In the genomic region with DNA sequence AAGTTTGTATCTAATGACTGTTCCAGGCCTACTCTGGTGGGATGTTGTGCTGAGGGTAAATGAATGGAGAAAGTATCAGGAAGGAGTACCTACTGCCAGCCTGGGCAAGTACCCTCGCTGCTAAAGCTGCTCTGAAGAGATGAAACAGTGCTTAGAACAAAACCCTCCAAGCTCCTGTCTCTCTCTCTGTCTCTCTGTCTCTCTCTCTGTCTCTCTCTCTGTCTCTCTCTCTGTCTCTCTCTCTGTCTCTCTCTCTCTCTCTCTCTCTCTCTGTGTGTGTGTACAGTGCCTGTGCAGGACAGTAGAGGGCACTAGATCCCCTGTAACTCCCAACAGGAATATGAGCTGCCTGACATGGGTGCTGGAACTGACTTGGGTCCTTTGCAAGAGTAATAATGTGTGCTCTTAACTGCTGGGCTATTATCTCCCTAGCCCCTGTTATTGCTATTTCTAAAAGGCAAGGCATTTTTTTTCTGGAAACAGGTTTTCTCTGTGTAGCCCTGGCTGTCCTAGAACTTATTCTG, we compare ENCODE assay signal across 8 mouse cellular contexts. TPM values are rescaled to one million over a fixed set of nuclear protein-coding genes. Genes with fewer than 3 reads are reported as not detected.
DNase-seq lines count a peak whose midpoint lies in the region; ATAC-seq and TF ChIP-seq lines count a peak whose summit lies in the region.

No protein-coding gene starts in this region.

- TF ChIP-seq CTCF in lung, embryonic 14.5 days (IDR thresholded peaks at IDR 0.05; ENCODE audit: low read depth), result peak; percentile 54; the same call in 1 of the 2 replicates

- peak overlapping the region; percentile 98; the same call in 1 of the 2 replicates for H3K4me3 ChIP-seq in lung, embryonic 14.5 days (ENCODE audit: low read depth, low read length)
- no peak overlapping the region for H3K4me3 ChIP-seq in midbrain, embryonic 14.5 days (replicated peaks; ENCODE audit: low read depth, low read length)

- peak overlapping the region; percentile 74 for H3K4me2 ChIP-seq in lung, embryonic 14.5 days
- H3K4me2 ChIP-seq in midbrain, embryonic 14.5 days (ENCODE audit: low read length), result peak overlapping the region; percentile 86

- WGBS in lung, embryonic 14.5 days, result 92% methylated on average over 1 of the region's 1 CpGs
- 71% methylated on average over 1 of the region's 1 CpGs for WGBS in midbrain, embryonic 14.5 days

- DNase-seq in lung, embryonic 14.5 days, result peak; percentile 53
- no peak for DNase-seq in lung, adult 18-20 months
- peak; percentile 76 for DNase-seq in brain, adult 2 months (ENCODE audit: low read depth, low spot score)
- peak; percentile 54 for DNase-seq in induced T-regulatory cell, adult 2 months (ENCODE audit: low read depth)
- DNase-seq in midbrain, embryonic 14.5 days, result peak; percentile 41
- DNase-seq in layer of hippocampus, postnatal 25 days (ENCODE audit: extremely low spot score in 1 of 2, low spot score in 1 of 2), result no peak
- no peak for DNase-seq in right cerebral cortex, postnatal 14 days

- H3K4me1 ChIP-seq in lung, embryonic 14.5 days (ENCODE audit: insufficient read depth), result peaks cover 9% of the 10 kb centered on the region; the same call in 1 of the 2 replicates
- H3K4me1 ChIP-seq in midbrain, embryonic 14.5 days (ENCODE audit: control insufficient read depth, insufficient read depth, low read length), result peaks cover 5% of the 10 kb centered on the region

- H3K36me3 ChIP-seq in lung, embryonic 14.5 days (ENCODE audit: insufficient read depth), result peaks cover 40% of the 10 kb centered on the region
- H3K36me3 ChIP-seq in midbrain, embryonic 14.5 days (ENCODE audit: control insufficient read depth, insufficient read depth, low read length), result peaks cover 33% of the 10 kb centered on the region

- no peak overlapping the region for H3K9ac ChIP-seq in lung, embryonic 14.5 days
- no peak overlapping the region for H3K9ac ChIP-seq in midbrain, embryonic 14.5 days (replicated peaks; ENCODE audit: low read length)

- no peak overlapping the region for H3K27ac ChIP-seq in lung, embryonic 14.5 days (ENCODE audit: low read depth)
- H3K27ac ChIP-seq in midbrain, embryonic 14.5 days (replicated peaks; ENCODE audit: low read depth, low read length), result no peak overlapping the region

- no peak for ATAC-seq in lung, embryonic 14.5 days (ENCODE audit: insufficient read depth)
- no peak for ATAC-seq in midbrain, embryonic 14.5 days (ENCODE audit: low FRiP score, low TSS enrichment)
- no peak for ATAC-seq in monocyte, adult 5-6 weeks (replicated peaks; ENCODE audit: insufficient number of reproducible peaks, low FRiP score, low TSS enrichment, poor library complexity, severe bottlenecking)

- no peaks in the 10 kb centered on the region for H3K27me3 ChIP-seq in lung, embryonic 14.5 days (ENCODE audit: insufficient read depth, low read length)
- H3K27me3 ChIP-seq in midbrain, embryonic 14.5 days (ENCODE audit: control insufficient read depth, insufficient read depth, low read length), result no peaks in the 10 kb centered on the region

- H3K9me3 ChIP-seq in lung, embryonic 14.5 days (ENCODE audit: low read depth, low read length), result no peaks in the 10 kb centered on the region
- no peaks in the 10 kb centered on the region for H3K9me3 ChIP-seq in midbrain, embryonic 14.5 days (ENCODE audit: control insufficient read depth, low read length)

RNA-seq across cellular contexts. Expression of a gene that starts 2.3 kb away (rescaled TPM):
- polyA plus RNA-seq in lung, embryonic 14.5 days (2014; fragmentation: Nextera tagmentation; extraction: Ambion mirVana), result 44.5 and 48.2 TPM in 2 replicates
- polyA plus RNA-seq in midbrain, embryonic 14.5 days (2014; fragmentation: Nextera tagmentation; extraction: Ambion mirVana), result 19.4 and 28.7 TPM in 2 replicates
- total RNA-seq in layer of hippocampus, postnatal 25 days (2021), result 10 to 100 TPM; 31.0 to 32.5 TPM
- total RNA-seq in monocyte, adult 5-6 weeks (2017), result 71.6 to 74.0 TPM (median 73.6 TPM) in 3 replicates

RNA-seq across cellular contexts. Expression of a gene that starts 5.7 kb away (rescaled TPM):
- 0.47 and 0.63 TPM in 2 replicates for polyA plus RNA-seq in lung, embryonic 14.5 days (2014; fragmentation: Nextera tagmentation; extraction: Ambion mirVana)
- polyA plus RNA-seq in midbrain, embryonic 14.5 days (2014; fragmentation: Nextera tagmentation; extraction: Ambion mirVana), result 0.46 and 0.51 TPM in 2 replicates
- 1 to 10 TPM in 1 of 2 experiments, under 1 TPM in 1; 0.89 to 1.6 TPM for total RNA-seq in layer of hippocampus, postnatal 25 days (2021)
- 0.10 to 0.68 TPM (median 0.53 TPM) in 3 replicates for total RNA-seq in monocyte, adult 5-6 weeks (2017)

Comparison
In these comparisons a context has a peak if more than half of its experiments do, and no peak if none do; other contexts are left out.
1. DNase-seq: peak in lung, embryonic 14.5 days (single experiment), brain, adult 2 months (single experiment), induced T-regulatory cell, adult 2 months (single experiment) and midbrain, embryonic 14.5 days (single experiment); none in lung, adult 18-20 months (0 of 2), layer of hippocampus, postnatal 25 days (0 of 2) and right cerebral cortex, postnatal 14 days (single experiment).